Mouse (Mus musculus) layer of hippocampus, adult 8-10 months (tissue): ENCODE results near the gene Hrh1. TPM values are rescaled to one million over a fixed set of nuclear protein-coding genes. Genes with fewer than 3 reads are reported as not detected.

ENCODE experiments used
- DNase-seq, 2 experiments: peaks; one replicate each; pipeline ENCODE4 v3.0.0; 2022; ENCODE audit warnings: low spot score in 2 of 2
- total RNA-seq, 4 experiments: library from RNA; stranded (reverse); gene quantifications; 2 replicates each; pipeline ENCODE4 v1.2.4; 2022

The Hrh1 gene
- 1 to 10 TPM; 7.7 to 8.4 (median 8.1) TPM for total RNA-seq

DNA sequence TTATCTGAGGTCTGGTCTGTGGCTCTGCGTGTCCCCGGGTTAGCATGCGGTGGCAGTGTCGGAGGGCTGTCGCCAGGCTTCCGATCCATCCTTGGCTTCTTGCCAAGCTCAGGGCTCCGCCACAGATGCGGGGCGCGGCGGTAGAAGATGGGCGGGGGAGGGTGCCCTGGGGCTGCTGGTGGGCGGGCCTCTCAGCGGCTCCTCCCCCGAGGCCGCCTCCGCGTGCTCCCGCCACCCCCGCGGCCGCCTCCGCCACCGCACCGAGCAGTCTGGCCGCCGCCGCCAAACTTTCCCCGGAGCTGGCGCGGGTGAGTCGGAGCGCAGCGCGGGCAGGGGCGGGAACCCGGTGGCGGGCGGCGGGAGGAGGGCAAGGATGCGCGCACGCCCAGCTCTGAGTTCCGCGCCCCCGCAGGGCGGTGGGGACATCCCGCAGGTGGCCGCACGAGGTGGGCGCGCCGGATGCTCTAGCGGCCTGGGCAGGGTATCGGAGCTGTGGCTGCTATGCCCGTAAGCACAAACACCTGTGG is at the start of gene Hrh1:
Hrh1 (plus strand) TSS at position 246 of the 527 bp plus-strand sequence.
- DNase-seq, result no peak

DNA sequence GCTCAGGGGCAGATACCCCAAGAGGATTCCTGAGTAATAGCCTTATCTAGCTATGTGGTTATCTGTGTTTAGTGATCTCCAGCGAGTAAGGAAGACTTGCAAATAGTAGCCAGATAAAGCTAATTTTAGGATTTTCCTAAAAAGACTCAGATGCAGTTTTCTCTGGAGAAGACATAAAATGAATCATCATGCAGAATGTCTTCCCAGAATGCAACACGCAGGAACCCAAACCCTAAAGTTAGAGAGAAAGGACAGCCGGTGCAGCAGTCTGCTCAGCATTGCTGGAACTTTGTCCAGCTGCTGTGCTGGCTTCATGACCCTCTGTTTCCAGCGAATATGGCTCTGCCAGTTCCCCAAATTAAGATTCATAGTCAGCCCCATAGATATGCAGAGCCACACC is 43.1 kb upstream of the Hrh1 start:
- no peak for DNase-seq

DNA sequence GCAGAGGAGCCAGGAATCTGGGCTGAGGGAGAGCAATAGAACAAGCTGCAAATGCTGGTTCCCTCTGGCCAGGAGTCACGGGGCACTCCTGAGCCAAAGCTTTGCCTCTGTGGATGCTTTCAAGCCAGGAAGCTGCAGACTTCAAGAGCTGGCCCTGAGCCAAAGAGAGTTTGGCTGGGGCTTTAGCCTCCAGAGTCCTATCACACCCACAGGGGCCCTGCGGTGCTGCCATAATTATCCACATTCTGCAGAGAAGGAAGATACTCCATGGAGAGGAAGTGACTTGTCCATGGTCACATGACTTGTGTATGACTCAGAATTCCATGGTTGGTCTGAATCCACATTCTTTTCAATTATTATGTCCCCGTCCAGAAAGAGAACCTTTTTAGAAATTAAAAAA is 39.6 kb upstream of the Hrh1 start:
- DNase-seq, result no peak

DNA sequence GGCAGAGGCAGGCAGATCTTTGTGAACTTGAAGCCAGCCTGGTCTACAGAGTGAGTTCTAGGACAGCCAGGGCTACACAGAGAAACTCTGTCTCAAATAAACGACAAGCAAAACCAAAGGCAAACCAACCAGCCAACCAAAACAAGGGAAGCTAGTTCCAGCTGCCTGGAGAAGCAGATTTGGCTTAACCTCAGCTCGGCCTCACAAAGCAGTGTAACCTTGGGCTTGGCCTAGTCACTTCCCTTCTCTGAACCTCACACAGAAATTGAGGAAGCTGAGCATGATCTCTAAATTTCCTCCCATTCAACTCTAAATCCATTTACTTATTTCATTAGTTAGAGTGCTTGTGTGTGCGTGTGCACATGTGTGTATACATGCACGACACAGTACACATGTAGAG is 35.4 kb upstream of the Hrh1 start:
- DNase-seq, result no peak

DNA sequence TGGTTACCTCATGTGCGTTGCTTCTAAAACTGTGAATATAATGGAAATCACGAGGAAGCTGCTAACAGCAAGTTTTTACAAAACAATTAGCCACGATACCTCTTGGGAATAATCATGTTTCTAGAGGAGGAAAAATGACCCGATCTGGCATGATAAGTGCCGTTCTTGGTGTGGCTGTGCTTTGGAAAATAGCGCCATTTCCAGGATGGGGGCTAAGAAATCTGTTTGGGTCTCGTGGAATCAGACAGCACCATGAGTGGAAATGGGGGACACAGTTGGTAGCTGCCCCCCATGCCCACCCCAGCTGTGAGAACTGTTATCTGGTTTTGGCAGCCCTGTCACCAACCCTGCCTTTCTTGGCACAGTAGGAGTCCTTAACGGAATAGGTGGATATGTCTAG is 34.0 kb upstream of the Hrh1 start:
- DNase-seq, result no peak

DNA sequence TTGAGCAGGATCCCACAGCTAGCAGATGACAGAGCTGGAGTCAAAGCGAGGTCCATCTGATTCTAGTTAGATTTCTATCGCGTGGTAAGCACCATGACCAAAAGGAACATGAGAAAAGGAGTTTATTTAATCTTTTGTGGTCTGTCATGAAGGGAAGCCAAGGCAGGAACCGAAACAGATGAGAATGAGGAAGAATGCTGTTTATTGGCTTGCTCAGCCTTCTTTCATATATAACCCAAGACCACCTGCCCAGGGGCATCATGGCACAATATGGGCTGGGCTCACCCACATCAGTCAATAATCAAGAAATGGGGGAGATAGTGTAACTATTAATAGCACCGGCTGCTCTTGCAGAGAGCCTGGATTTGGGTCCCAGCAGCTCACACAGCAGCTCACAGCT is 33.0 kb upstream of the Hrh1 start:
- DNase-seq, result no peak

DNA sequence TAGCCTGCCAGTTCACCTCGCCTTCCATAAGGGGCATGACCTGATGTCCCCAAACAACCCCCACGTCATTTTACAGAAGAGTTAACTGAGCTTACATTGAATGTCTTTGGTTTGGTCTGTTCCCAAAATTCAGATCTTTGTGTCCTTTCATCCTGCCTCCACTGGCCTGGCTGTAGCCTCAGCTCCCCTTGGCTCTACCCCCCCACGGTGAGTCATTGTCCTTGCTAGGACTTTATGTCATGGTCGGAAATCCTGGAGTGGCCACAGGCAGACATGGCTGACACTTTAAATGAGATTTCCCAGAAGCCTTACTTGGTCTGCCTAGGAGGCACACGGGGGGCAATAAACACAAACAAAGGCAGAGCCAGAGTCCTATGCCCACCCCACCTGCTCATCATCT is 31.5 kb upstream of the Hrh1 start:
- DNase-seq, result no peak

DNA sequence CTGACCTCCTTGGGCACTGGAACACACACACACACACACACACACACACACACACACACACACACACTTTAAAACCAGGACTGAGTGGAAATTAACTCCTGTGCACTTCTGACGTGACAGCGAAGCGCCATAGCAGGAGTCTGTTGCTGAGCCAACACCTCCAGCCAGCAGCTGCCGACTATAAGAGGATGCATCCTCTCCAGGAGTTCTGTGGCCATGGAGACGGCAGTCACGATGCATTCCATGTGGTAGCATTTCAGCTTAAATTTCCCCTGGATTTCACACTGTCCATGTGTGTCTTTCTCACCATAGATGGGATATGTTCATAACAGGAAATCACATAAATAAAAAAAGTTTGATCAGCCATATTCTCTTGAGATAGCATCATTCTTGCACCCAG is 30.1 kb upstream of the Hrh1 start:
- peak; percentile 12 to 26 for DNase-seq

DNA sequence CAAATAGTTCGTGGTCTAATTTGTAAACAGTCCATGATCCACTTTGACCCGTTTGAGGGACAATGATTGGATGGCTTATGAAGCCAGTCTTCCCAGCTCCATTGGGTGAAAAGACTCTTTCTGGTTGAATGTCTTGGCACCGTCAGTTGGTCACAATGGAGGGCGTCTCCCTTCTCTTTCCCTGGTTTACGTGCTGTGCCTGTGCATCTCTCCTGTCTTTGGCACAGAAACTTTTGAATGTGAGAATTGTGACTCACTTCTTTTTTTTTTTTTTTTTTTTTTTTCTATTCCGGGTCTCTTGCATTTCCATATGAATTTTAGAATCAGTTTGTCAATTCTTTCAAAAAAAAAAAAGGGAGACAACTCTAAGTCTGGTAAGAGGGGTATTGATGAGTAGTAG is 29.5 kb upstream of the Hrh1 start:
- DNase-seq, result no peak

DNA sequence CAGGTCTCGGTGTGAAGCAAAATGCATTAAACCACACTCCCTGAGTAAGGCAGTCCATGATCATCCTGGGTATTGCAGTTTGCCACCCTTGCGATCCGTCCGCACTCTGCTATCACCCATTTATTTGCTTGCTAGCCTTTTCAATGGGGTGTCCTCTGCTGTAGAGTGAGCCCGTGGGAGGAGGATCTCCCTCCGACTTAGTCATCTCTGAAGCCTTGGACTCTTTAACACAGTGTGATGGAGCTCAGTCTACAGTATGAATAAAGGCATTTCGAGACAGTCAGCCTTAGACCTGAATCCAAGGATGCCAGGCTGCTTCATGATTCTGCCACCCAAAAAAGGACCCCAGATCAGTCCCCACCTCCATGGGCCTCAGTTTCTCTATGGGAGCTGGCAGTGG is 25.0 kb upstream of the Hrh1 start:
- no peak for DNase-seq

DNA sequence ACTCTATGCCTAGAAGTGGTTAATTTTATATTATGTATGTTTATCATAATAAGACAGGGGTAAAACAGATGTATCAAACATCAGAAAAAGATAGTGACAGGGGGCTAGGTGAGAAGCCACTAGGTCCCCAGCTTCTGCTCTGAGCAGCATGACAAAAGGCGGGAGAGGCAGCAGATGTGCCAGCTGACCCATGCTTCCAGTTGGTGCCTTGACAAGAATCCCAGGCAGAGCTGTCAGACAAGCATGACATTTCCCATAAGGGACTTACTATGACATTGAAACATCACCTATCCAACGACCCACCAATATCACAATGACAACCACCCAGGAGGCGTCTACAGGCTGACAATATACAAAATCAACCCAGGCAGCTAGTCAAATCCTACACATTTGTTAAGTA is 16.9 kb upstream of the Hrh1 start:
- DNase-seq, result no peak

DNA sequence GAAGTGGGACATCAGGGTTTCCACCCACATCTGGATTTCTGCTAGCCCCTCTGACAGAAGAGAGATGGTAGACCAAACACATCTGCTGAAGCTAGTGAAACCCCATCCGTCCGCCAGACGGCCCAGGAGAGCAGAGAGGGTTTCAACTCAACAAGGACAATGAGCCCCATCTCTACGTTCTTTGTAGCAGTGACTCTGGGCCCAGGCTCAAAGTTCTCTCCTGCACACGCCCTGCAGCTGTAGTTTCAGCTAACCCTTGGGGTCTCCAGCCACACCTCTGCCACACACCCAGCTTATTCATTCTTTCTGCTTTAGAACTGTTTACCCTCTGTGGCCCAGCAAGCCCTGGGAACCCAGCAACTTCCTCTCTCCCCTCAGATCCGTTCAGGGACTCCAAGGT is 10.4 kb upstream of the Hrh1 start:
- no peak for DNase-seq

DNA sequence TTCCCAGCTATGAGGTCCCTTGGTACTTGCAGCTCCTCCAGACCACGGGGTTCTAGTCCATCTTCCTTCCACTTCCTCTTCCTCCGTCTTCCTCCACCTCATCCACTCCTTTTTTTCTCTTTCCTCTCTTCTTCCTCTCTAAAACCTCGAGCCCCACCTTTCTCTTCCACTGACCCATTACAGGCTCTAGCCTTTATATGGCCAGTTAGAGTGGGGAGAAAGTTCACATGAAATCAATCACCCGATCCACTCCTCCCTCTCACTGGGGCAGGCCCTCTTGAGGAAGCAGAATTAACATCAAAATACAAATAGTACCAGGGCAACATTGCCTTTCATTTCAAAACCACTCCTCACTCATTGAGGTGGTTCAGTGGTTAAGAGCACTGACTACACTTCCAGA is 9.9 kb upstream of the Hrh1 start:
- DNase-seq, result no peak

DNA sequence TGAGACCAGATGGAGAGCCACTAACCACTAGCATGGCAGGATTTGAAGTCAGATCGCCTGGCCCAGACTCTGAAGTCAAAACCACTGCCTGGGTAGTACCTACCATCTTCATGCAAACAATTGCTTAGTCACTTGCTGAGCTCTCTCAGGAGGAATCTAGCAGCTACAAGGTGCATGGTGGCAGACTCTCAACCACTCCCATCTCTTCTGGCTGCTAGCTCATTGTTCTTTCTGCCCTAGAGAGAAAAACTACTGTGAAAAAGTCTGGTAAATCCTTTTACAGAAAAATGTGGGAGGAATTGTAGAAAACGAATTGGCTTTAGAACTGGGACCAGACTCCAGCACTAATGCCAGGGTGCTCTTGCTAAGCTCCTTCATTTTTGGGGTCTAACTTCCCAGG is 7.6 kb upstream of the Hrh1 start:
- DNase-seq, result no peak

DNA sequence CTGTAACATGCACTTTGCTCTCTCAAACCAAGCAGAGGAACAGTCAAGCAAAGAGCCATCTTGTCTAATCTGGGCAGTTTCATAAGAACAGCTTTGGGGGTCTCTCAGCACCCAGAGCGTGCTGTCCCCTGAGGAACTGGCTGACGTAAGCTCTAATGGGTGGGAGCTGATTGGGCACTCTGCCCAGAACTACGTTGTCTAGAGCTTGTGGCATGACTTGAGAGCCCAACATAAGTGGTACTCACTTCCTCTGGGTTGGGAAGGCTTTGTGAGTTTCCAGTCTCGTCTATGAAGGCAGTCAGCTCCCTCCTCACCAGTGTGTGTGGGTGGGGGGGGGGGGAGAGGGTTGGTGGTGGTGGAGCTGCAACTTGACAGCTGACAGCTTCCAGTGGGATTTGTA is 2.8 kb upstream of the Hrh1 start:
- no peak for DNase-seq

DNA sequence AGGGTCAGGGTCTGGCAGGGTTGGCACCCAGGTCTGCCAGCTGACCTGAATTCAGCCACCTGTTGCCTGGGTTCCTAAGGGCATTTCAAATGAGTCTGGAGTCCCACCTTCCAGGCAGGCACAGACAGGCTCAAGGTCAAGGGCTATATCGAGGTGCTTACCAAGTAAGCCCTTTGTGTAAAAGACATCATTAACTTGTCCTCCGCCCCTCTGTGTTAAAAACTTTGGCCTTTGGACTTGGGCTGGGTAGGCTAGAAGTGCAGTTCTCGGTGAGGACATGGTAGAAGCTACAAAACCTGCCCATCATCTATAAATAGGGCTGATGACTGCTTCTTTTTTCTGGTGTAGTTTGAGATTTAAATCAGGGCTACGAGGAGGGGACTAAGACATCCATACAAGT is 1.1 kb upstream of the Hrh1 start:
- DNase-seq, result no peak

DNA sequence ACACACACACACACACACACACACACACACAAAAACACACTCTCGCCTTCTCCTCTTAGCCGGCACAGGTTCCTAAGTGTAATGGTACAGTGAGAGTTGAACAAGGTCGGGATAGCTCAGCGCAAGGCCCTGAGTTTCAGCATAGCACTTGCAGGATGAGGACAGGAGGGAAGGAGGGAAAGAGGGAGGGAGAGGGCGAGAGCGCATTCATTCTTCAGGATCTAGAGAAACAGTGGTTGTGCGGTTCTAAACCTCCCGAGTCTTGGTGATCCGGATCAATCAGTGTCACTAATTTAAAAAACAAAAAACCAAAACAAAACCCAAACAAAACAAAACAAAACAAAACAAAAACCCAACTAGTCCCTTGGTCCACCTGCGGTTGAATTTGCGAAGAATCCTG is 456 bp upstream of the Hrh1 start:
- no peak for DNase-seq

DNA sequence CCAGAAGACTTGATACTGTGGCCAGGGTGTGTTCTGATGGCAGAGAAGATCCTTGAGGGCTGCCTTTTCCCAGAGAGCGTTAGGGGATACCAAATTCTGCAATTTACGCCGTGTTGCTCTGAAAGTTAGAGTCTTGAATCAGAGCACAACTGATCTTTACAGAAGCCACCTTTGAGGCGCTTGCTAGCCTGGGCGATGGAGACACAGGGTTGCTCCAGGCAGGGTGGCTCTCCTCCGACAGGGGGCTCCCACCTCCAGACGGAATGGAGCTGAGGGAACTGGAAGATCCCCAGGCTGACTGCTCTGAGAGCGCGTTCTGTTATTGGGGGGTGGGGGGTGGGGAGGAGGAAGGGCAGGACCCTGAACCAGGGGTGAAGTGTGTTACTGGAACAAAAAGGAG is 890 bp downstream of the Hrh1 start:
- peak in 1 of 2 experiments; percentile 49 for DNase-seq

DNA sequence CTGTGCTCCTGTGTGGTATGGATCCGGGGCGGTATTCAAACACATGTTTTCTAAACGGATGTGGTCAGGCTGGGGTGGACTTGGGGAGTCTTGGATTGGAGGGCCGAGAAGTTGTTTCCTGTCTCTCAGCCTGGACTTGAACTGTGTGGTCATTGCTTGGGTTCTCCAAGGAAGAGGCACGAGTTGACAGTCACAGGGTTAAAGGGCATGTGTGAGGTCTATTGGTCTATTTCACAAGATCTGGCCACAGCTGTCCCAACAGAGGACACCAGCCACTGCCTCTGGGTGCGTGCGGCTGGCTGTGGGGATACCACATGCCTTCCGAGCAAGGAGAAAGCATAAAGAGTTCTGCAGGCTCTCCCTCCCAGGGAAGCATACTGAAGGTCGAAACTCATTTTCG is 2.7 kb downstream of the Hrh1 start:
- no peak for DNase-seq

DNA sequence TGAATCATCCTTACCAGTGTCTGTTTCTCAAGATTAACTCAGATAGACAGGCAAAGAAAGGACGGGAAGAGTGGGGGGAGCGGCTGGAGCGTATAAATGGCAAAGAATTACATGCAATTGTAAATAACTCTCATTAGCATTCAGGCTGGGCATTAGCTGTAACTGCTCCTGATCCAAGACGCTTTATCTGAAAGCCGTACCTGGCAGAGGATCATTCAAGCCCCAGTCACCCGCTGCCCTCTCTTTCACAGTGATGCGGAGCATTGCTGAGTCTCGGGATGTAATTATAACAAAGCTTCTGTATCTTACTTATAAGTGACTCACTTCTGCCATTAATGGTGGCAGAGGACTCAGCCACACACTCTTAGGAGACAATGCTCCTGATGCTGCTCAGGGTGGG is 3.1 kb downstream of the Hrh1 start:
- no peak for DNase-seq

DNA sequence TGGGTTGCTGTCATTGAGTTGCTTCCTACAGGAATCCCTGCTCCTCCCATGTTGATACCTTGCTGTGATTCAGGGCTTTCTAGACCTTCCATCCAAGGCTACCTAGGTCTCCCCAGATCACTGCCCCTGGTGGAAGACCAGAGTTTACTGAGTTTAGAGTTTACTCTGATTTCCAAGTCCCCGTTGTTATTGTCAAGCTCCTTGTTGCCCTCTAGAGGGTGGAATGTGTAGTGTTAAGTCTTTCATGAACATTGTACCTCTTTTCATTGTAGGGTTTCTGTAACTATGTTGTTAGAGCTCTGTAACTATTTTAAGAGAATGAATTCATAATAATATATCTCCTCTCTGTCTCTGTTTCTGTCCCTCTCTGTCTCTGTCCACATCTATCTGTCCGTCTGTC is 4.4 kb downstream of the Hrh1 start:
- no peak for DNase-seq

DNA sequence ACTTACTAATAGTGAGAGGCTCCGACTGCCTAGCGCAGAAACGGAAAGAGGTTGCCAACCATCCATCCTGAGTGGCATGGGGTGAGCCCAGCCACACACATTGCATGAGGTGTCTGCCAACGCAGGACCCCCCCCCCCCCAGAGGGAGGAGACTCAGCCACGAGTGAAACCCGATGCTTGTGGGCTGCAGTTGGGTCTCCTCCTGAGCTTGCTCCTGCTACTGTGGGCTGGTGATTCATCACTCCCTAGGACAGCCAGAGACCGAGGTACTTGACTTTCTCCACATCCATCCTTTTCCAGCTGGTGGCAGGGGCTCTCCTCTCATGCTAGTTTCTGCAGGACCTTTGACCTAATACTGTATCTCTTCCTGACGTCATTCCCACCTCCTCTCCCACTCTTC is 5.9 kb downstream of the Hrh1 start:
- no peak for DNase-seq

DNA sequence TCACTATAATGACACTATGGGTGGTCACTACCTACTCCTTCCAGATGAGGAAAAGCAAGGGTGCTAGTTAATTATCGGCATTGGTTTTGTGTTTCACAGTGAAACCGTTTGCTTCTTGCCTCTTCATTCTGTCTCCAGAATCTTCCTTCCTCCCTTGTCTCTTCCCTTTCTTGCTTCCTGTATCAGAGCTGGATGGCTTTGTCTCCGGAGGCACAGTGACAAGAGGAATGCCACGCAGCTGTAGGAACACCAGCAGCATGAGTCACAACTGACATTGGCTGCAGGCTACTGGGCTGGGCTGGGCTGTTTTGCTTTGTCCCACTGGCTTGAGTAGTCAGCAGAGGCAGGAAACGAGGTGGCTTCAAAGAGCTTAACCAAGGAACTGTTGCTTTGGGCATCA is 6.4 kb downstream of the Hrh1 start:
- DNase-seq, result no peak

DNA sequence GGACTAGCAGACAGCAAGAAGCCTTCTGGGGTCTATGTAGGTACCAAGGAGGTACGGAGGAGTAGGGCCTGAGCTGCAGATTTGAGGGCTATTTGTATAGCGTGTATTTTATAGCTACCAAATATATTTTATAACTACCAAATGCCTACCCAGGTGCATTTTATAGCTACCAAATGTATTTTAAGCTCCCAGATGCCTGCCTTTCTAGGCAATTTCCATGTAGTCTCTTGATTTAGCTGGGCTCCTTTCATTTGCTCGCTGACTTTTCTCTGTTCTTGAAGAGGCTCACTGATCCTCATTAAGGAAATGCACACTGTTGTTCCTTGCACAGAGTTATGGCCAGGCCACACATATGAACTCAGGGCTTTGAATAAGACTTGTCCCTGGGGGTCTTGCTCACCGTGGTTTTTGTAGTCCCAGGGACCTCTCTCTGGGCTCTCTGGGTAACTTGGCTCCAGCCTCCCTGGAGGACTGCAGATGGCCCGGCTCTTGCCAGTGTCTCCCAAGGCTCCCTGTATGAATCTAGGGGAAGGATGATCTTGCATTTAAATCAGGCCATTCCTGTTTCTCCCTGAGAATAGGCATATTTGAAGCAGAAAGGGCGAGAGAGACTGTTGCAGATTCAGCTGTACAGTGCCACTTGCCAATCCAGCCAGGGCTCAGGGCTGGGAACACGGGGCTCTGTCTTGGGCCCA is 7.2 kb downstream of the Hrh1 start:
- peak in 1 of 2 experiments; percentile 52 for DNase-seq
